Mouse (Mus musculus) hindbrain, embryonic 10.5 days (tissue): ENCODE measurements around the gene Ogn. TPM values are rescaled to one million over a fixed set of nuclear protein-coding genes. Genes with fewer than 3 reads are reported as not detected.

Source experiments
- DNase-seq: peaks from one replicate; pipeline ENCODE4 v3.0.0-alpha.2; 2017; ENCODE audit warnings: low spot score
- H3K27ac ChIP-seq: fragments of 300-500 bp; sonication (generic); 2 replicates; pipeline ENCODE4 v1.5.1; 2016; ENCODE audit warnings: mild to moderate bottlenecking, moderate library complexity
- H3K27me3 ChIP-seq: fragments of 300-500 bp; sonication (generic); 2 replicates; pipeline ENCODE4 v1.6.1; 2016; ENCODE audit warnings: mild to moderate bottlenecking; ENCODE audit not compliant: poor library complexity, insufficient read depth, severe bottlenecking
- H3K36me3 ChIP-seq: fragments of 300-500 bp; sonication (generic); 2 replicates; pipeline ENCODE4 v1.6.1; 2016; ENCODE audit warnings: mild to moderate bottlenecking, moderate library complexity
- H3K4me1 ChIP-seq: fragments of 300-500 bp; sonication (generic); replicated peaks from 2 replicates; pipeline ENCODE4 v1.6.1; 2016; ENCODE audit warnings: mild to moderate bottlenecking
- H3K4me3 ChIP-seq: fragments of 300-500 bp; sonication (generic); 2 replicates; pipeline ENCODE4 v1.5.1; 2016; ENCODE audit warnings: mild to moderate bottlenecking, moderate library complexity
- H3K9me3 ChIP-seq: fragments of 300-500 bp; sonication (generic); 2 replicates; pipeline ENCODE4 v1.6.1; 2016; ENCODE audit warnings: mild to moderate bottlenecking, moderate library complexity
- WGBS: fragments of 180-500 bp; shearing (Covaris S2); methylation state at CpG from one replicate; pipeline ENCODE4 v1.1.7; 2016; 5-methylcytosine and 5-hydroxymethylcytosine counted together
- polyA plus RNA-seq: library from polyadenylated mRNA; unstranded; fragments of >200 nt; fragmentation: Nextera tagmentation; extraction: Ambion mirVana; gene quantifications from 2 replicates; pipeline ENCODE4 v1.2.1, GENCODE M21; 2016

The Ogn gene
- polyA plus RNA-seq, 1 experiment from 2014 or later = 5.3 TPM

- Histone ChIP-seq H3K36me3 (no peaks in the 10 kb centered on the region), H3K4me1 (no peaks in the 10 kb centered on the region), H3K4me3 (no peak overlapping the region), H3K27me3 (no peaks in the 10 kb centered on the region), H3K27ac (no peak overlapping the region), H3K9me3 (no peaks in the 10 kb centered on the region)
- no peak for DNase-seq
- 84% methylated on average over 4 of the region's 4 CpGs for WGBS
Observed at GRCm38 (mm10) chr13:49608589-49609322, 910 bp downstream of the Ogn start.

DNA sequence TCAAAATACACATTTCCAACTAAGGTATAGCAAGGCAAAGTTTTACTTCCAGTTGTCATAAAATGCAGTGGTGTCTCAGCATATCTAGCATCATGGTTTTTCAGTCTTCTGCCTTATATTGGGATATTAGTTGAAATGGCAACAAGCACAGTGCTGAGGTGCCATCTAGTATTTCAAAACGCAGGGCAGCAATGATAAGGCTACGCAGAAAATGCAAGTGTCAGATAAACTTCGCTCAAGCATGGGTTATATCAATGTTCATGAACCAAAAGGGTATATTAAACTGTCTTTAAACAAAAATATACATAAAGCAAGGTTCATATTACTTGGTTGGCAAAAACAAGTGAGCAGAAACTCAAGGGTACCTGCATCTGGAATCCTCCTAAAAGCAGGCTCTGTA is 9.2 kb downstream of the Ogn start:
- Histone ChIP-seq H3K36me3 (no peaks in the 10 kb centered on the region), H3K4me1 (no peaks in the 10 kb centered on the region), H3K27ac (no peak overlapping the region), H3K4me3 (no peak overlapping the region), H3K9me3 (no peaks in the 10 kb centered on the region), H3K27me3 (no peaks in the 10 kb centered on the region)
- 91% methylated on average over 3 of the region's 3 CpGs for WGBS
- DNase-seq = no peak

DNA sequence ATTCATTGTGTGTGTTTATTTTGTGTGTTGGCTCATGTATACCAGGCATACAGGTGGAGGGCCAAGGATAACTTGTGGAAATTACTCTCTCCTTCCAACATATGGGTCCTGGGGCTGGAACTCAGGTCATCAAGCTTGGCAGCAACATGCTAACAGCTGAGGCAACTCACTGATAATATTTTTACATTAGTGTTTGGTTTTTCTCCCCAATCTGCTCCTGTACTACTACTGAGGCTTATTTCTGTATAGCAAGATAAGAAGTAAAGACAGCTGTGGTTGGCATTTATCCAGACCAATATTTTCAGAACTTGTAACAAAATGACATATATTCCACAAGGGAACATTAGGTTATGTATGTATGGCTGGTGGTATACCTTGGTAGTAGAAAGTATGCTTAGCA is 10.5 kb downstream of the Ogn start:
- H3K4me3 ChIP-seq = no peak overlapping the region
- no peaks in the 10 kb centered on the region for H3K36me3 ChIP-seq
- no peak for DNase-seq
- no peaks in the 10 kb centered on the region for H3K27me3 ChIP-seq
- no peaks in the 10 kb centered on the region for H3K4me1 ChIP-seq
- H3K27ac ChIP-seq = no peak overlapping the region
- no peaks in the 10 kb centered on the region for H3K9me3 ChIP-seq

- Histone ChIP-seq H3K9me3 (no peaks in the 10 kb centered on the region), H3K36me3 (no peaks in the 10 kb centered on the region), H3K27ac (no peak overlapping the region), H3K4me1 (no peaks in the 10 kb centered on the region), H3K4me3 (no peak overlapping the region), H3K27me3 (no peaks in the 10 kb centered on the region)
- 94% methylated on average over 1 of the region's 1 CpGs for WGBS
- DNase-seq = no peak
Observed at GRCm38 (mm10) chr13:49623216-49623615, 15.4 kb downstream of the Ogn start.

- Histone ChIP-seq H3K27me3 (no peaks in the 10 kb centered on the region), H3K4me1 (no peaks in the 10 kb centered on the region), H3K4me3 (no peak overlapping the region), H3K9me3 (no peaks in the 10 kb centered on the region), H3K27ac (no peak overlapping the region), H3K36me3 (0 out of 2 replicates have a peak, but pooled peaks cover 2% of the 10 kb centered on the region)
- DNase-seq = no peak
Observed at GRCm38 (mm10) chr13:49628167-49628566, 20.3 kb downstream of the Ogn start.

DNA sequence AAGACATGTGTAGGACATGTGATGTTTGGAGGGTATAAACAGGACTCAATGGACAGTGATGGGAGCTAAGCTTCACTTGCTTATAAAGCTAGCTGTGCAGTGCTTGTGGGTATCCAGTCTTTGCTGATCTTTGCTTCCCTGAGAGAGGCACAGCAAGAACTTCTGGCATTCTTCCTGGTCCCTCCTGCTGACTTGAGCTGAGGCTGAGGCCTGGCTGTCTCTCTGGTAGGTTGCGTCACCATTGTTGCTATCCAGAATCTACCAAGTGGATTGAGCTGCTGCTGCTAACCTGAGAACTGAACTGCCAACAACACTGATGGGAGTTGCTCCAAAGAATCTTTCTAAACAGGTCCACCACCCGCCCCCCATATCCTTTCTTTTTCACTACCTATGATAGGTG is 21.2 kb downstream of the Ogn start:
- Histone ChIP-seq H3K27me3 (no peaks in the 10 kb centered on the region), H3K27ac (no peak overlapping the region), H3K4me1 (no peaks in the 10 kb centered on the region), H3K4me3 (no peak overlapping the region), H3K9me3 (no peaks in the 10 kb centered on the region), H3K36me3 (0 out of 2 replicates have a peak, but pooled peaks cover 2% of the 10 kb centered on the region)
- DNase-seq = no peak
- WGBS = 86% methylated on average over 2 of the region's 2 CpGs

- Histone ChIP-seq H3K27me3 (no peaks in the 10 kb centered on the region), H3K36me3 (peaks cover 12% of the 10 kb centered on the region; the same call in 1 of the 2 replicates), H3K27ac (no peak overlapping the region), H3K9me3 (no peaks in the 10 kb centered on the region), H3K4me1 (no peaks in the 10 kb centered on the region), H3K4me3 (no peak overlapping the region)
- no peak for DNase-seq
- 95% methylated on average over 2 of the region's 2 CpGs for WGBS
Observed at GRCm38 (mm10) chr13:49639965-49640364, 32.1 kb downstream of the Ogn start.

DNA sequence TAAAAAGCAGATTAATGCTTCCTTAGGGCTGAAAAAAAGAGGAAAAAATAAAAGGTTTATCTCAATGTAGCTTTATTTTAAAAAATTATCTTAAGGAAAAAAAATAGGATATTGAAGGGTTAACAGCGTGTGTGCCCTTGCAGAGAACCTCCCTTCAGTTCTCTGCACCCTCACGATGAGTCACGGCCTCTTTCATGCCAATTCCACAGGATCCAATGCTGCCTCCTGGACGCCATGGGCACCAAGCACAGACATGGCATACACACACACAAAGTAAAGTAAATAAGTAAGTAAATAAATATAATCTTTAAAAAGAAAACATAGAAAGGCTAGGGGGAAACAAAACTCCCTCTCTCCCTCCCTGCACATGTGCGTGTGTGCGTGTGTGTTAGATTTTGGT is 34.8 kb downstream of the Ogn start:
- Histone ChIP-seq H3K4me1 (no peaks in the 10 kb centered on the region), H3K9me3 (no peaks in the 10 kb centered on the region), H3K36me3 (peaks cover 6% of the 10 kb centered on the region; the same call in 1 of the 2 replicates), H3K27me3 (no peaks in the 10 kb centered on the region), H3K4me3 (no peak overlapping the region), H3K27ac (no peak overlapping the region)
- WGBS = 84% methylated on average over 6 of the region's 6 CpGs
- DNase-seq = no peak

DNA sequence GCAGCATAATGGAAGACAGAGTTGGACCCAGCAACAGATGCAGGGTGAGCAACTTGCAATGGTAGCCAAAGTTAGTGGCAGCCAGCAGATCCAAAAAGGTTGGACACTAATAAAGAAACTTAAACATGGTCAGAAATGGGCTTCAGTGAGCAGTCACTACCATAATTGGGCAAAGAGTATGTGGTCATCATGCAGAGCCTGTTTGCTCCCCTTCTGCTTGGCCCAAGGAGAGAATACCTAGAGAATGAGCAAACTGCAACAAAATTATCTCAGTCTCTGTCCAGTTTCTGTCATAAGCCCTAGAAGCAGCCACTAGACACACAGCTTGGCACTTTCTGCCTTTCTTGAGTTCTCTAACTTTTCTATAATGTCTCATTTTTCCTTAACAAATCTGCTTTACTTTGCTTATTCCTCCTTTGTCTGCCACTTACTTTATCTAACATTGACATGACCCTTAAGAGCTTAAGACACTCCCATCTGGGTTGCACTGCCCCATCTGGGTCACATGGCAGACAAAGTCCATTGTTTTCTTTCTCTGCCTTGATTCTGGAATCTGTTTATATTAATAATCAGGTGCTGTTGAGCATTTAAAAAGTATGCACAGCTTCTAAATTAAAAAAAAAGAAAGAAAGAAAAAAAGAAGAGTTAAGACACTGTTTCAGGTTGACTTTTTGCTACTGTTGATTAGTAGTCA is 36.0 kb downstream of the Ogn start:
- Histone ChIP-seq H3K27me3 (no peaks in the 10 kb centered on the region), H3K27ac (no peak overlapping the region), H3K4me1 (no peaks in the 10 kb centered on the region), H3K4me3 (no peak overlapping the region), H3K9me3 (no peaks in the 10 kb centered on the region), H3K36me3 (peaks cover 6% of the 10 kb centered on the region; the same call in 1 of the 2 replicates)
- DNase-seq = no peak

DNA sequence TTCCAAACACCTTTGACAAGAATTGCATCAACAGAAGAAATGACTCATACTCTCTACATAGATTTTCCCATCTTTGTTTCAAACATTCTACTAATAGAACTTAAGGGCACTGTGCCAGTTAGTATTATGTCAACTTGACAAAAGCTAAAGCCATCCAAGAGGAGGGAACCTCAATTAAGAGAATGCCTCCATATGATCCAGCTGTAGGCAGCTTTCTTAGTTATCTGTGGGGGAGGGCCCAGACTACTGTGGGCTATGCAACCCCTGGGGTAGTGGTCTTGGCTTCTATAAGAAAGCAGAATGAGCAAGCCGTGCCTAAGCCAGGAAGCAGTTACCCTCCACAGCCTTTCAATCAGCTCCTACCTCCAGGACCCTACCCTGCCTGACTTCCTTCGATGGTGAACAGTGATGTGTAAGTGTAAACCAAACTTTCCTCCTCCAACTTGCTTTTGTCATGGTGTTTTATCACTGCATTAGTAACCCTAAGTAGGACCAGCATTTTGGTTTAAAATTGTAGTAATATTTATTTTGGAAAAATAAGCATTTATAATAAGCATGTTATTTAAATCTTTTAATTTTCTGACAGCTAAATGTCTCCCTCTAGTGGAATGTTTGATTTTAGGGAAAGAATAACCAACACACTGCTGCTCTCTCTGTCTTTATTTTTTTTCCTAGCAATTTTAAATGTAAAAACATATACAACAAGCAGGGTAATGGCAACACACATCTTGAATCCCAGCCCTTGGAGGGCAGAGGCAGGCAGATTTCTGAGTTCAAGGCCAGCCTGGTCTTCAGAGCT is 37.1 kb downstream of the Ogn start:
- Histone ChIP-seq H3K9me3 (no peaks in the 10 kb centered on the region), H3K27ac (no peak overlapping the region), H3K36me3 (peaks cover 5% of the 10 kb centered on the region; the same call in 1 of the 2 replicates), H3K4me1 (no peaks in the 10 kb centered on the region), H3K27me3 (no peaks in the 10 kb centered on the region), H3K4me3 (no peak overlapping the region)
- no peak for DNase-seq
- 87% methylated on average over 2 of the region's 2 CpGs for WGBS

- Histone ChIP-seq H3K27ac (no peak overlapping the region), H3K27me3 (no peaks in the 10 kb centered on the region), H3K36me3 (0 out of 2 replicates have a peak, but pooled peaks cover 2% of the 10 kb centered on the region), H3K4me1 (peaks cover under 1% of the 10 kb centered on the region), H3K9me3 (no peaks in the 10 kb centered on the region), H3K4me3 (no peak overlapping the region)
- 87% methylated on average over 1 of the region's 1 CpGs for WGBS
- no peak for DNase-seq
Observed at GRCm38 (mm10) chr13:49646019-49646418, 38.2 kb downstream of the Ogn start.

DNA sequence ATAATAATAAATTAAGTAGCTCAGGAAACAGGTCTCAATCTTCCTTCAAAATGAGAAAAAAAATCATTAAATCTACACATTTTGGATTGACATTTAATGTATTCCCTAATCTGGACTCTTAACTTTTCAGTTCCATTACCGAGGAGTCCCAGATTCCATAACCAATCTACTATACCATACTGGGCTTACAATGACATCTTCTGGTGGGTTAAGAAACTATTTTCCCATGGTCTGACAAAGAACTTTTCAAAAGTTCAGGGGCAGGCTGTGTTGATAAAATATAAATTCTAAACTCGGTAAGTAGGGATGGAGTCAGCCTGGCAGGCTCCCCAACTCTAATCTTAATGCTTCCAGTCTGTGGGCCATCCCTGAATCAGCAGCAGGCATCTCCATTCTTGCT is 43.3 kb downstream of the Ogn start:
- Histone ChIP-seq H3K27me3 (no peaks in the 10 kb centered on the region), H3K9me3 (no peaks in the 10 kb centered on the region), H3K4me1 (peaks cover 20% of the 10 kb centered on the region), H3K4me3 (peak overlapping the region; percentile 82; the same call in 1 of the 2 replicates), H3K36me3 (peaks cover 6% of the 10 kb centered on the region), H3K27ac (no peak overlapping the region)
- no peak for DNase-seq
- 57% methylated on average over 2 of the region's 2 CpGs for WGBS
